Mouse (Mus musculus): Measurements from ENCODE around the gene Pknox2.

Pknox2 gene

GRCm38 (mm10) chr9:36990626-36991368, 156.4 kb downstream of the Pknox2 start:
- DNase-seq (ENCODE audit: low read depth, low spot score): no peak

GRCm38 (mm10) chr9:36989991-36990390, 157.2 kb downstream of the Pknox2 start:
- DNase-seq (ENCODE audit: low read depth, low spot score): no peak

GRCm38 (mm10) chr9:36985233-36985632, 162.0 kb downstream of the Pknox2 start:
- no peak for DNase-seq (ENCODE audit: low read depth, low spot score)

- DNase-seq (ENCODE audit: low read depth, low spot score): no peak
These were observed 170.4 kb downstream of the Pknox2 start for GRCm38 (mm10) chr9:36976596-36977362.

GRCm38 (mm10) chr9:36973486-36974227, 173.6 kb downstream of the Pknox2 start:
- DNase-seq (ENCODE audit: low read depth, low spot score): peak; percentile 35

- DNase-seq (ENCODE audit: low read depth, low spot score): peak; percentile 13
These were observed 175.1 kb downstream of the Pknox2 start for GRCm38 (mm10) chr9:36972089-36972488.

DNA sequence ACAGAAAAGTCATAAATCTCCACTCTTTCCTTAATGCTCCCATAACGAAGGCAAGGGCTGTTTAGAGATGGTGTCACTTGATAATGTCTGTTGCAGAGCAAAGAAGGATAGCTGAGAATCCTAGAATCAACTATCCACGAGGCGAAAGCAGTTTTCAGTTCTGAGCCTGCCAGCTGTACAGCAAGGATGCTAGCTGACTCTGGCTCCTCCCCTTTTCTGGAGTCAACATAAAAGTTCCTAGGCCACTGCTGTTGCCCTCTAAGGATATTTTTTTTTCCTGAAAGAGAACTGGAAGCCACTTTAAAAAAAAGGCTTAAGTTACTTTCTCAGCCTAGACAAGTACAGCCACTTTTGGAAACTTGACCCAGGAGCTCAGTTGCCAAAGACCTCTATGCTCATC, 176.1 kb downstream of the Pknox2 start:
- peak; percentile 17 for DNase-seq (ENCODE audit: low read depth, low spot score)

GRCm38 (mm10) chr9:36970651-36971050, 176.6 kb downstream of the Pknox2 start:
- peak; percentile 81 for DNase-seq (ENCODE audit: low read depth, low spot score)

GRCm38 (mm10) chr9:36969131-36969530, 178.1 kb downstream of the Pknox2 start:
- no peak for DNase-seq (ENCODE audit: low read depth, low spot score)

DNA sequence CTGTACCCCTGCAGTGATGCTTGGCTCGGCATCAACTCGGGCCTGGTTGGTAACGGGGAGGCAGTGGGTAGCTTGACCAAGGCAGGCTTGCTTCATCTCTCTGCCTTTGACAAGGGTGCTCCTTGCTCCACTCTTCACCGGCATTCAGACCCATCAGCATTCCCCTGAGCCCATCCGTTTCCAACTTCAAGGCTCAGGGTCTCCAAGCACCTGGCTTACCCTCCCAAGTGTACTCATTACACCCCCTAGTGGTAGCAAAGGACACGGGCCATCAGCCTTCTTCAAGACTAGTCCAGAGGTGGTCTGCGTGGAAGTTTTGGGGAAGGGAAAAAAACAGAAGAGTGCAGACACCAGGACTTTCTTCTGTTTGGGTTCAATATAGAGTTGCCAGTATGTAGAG, 178.5 kb downstream of the Pknox2 start:
- DNase-seq (ENCODE audit: low read depth, low spot score): peak; percentile 74

GRCm38 (mm10) chr9:36968236-36968635, 179.0 kb downstream of the Pknox2 start:
- no peak for DNase-seq (ENCODE audit: low read depth, low spot score)

DNA sequence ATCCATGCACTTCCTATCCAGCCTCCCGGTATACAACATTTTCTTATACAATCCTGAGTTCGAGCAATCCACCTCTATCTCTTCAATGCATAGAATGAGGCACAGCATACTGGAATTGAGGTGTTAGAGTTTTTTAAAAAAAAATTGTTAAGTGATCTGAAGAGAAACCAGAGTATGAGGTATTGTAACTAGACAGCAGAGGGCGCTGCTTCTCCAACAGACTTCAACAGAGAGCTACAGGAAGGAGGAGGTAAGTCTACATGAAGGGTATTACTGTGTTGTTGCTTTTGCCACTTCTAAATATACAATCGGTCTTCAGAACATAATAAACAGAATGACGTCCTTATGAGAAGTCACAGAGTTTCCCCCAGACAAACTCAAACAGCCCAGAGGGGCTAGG, 181.5 kb downstream of the Pknox2 start:
- peak; percentile 67 for DNase-seq (ENCODE audit: low read depth, low spot score)

DNA sequence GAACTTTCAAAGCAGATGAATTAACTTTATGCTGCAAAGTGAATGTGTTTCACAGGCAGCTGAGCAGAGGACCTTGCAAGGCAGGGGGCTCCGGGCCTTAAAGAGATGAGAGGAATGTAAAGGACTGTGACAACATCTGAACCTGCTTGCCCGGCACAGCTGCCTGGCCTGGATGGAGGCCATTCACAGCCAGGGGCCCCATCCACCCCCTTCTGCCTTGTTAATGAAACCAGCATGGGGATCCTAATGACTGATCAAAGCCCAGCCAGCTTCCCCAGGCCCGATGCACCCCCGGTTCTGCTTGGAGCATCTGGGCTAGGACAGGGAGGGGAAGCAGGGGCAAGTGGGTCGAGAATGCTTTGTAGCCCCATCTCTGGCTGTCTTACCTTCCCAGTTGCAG, 183.0 kb downstream of the Pknox2 start:
- no peak for DNase-seq (ENCODE audit: low read depth, low spot score)

GRCm38 (mm10) chr9:36963512-36963911, 183.7 kb downstream of the Pknox2 start:
- no peak for DNase-seq (ENCODE audit: low read depth, low spot score)

- no peak for DNase-seq (ENCODE audit: low read depth, low spot score)
These were observed 185.3 kb downstream of the Pknox2 start for GRCm38 (mm10) chr9:36961874-36962273.

DNA sequence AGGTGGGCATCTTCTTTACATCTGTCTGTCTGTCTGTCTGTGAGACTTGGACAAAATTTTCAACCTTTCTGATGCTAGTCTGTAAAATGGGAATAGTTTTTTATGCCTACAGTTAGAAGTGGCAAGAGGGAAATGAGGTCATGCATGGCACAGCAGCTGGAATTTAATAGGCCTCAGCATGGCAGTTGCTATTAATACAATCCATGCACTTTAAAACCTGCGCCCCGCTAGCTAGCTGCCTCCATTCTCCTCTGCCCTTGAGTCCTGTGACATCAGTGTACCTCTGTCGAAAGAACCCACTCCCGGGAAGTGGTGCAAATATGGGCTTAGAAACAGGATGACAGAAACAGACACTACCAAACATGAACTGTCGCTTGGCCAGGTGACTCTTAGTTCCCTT, 186.1 kb downstream of the Pknox2 start:
- DNase-seq (ENCODE audit: low read depth, low spot score): no peak

- no peak for DNase-seq (ENCODE audit: low read depth, low spot score)
These were observed 196.1 kb downstream of the Pknox2 start for GRCm38 (mm10) chr9:36951133-36951484.

GRCm38 (mm10) chr9:36950271-36951132, 196.7 kb downstream of the Pknox2 start:
- DNase-seq (ENCODE audit: low read depth, low spot score): peak; percentile 51

GRCm38 (mm10) chr9:36948181-36948580, 199.0 kb downstream of the Pknox2 start:
- DNase-seq (ENCODE audit: low read depth, low spot score): no peak

DNA sequence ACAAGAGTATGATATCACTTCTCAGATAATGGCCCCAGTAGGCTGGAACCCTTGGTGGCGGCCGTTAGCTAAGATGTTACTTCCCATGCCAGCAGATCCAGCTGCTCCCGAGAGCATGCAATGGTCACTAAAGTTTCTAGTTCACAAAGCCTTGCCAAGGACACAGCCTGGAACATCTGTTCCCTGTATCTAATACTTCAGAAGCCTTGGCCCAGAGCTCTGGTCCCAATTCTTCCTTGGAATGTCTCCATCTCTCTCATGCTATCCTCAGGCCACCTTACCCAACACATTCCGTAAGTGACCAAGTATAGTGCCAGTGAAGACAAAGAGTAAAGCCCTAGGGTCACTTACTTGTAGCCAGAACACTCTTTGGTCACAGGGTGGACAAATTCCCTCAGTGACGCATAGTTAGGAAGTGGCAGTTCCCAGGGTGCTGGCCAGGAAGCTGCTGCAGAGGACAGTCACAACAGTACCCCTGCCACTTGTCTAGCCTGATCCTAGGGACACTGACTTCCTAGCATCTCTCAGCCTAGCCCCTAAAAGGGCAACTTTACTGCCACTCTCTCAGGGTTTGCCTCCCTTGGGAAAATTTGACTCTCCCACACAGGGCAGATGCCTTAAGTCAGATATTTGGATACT, 200.0 kb downstream of the Pknox2 start:
- DNase-seq (ENCODE audit: low read depth, low spot score): no peak

GRCm38 (mm10) chr9:36944843-36945242, 202.4 kb downstream of the Pknox2 start:
- DNase-seq (ENCODE audit: low read depth, low spot score): no peak

Data from forelimb bud, embryonic 11.5 days (tissue).